Mouse (Mus musculus) cerebellum, adult 18-20 months (tissue): Measurements from ENCODE around the gene G0s2.

ENCODE experiments used
- DNase-seq, 2 experiments: peaks; one replicate each; pipeline ENCODE4 v3.0.0; 2021

The G0s2 gene

DNA sequence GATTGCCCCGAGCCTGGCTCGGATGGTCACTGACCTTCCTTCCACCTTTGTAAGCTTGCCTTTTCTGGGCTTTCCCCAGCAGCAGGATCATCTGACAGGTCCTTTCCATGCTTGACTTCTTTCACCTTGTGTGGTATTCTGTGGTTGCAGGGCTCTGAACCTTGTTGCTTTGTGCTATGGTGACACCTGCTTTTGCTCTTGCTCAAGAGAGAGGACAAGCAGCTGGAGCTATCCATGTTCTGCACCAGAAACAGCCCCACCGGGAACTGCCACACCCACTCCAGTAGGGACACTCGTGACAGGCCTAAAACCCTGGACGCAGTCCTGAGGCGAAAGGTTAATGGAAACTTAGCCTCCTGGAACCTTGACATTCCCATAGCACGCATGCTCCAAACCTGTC, 21.6 kb downstream of the G0s2 start:
- no peak for DNase-seq

GRCm38 (mm10) chr1:193250026-193250425, 23.0 kb downstream of the G0s2 start:
- DNase-seq = no peak

DNA sequence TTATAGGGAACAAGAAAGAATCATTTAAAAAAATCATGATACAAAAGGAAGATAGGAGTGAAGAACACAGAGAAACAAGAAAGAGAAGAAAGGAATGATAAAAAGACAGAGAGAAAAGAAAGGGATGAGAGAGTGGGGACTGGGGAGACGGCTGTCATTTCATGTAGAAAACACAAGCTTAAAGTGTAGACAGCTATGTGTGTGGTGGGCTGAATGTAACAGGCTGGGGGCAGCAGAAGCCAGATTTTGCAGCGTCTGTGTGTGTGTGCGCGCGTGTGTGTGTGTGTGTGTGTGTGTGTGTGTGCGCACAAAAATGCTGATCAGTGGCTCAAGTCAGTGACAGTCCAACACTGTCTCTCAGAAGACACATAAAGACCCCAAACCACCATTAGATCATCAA, 28.8 kb downstream of the G0s2 start:
- DNase-seq = no peak

- DNase-seq = no peak
These were observed 29.3 kb downstream of the G0s2 start for GRCm38 (mm10) chr1:193243571-193244193.

GRCm38 (mm10) chr1:193242863-193243262, 30.2 kb downstream of the G0s2 start:
- no peak for DNase-seq

DNA sequence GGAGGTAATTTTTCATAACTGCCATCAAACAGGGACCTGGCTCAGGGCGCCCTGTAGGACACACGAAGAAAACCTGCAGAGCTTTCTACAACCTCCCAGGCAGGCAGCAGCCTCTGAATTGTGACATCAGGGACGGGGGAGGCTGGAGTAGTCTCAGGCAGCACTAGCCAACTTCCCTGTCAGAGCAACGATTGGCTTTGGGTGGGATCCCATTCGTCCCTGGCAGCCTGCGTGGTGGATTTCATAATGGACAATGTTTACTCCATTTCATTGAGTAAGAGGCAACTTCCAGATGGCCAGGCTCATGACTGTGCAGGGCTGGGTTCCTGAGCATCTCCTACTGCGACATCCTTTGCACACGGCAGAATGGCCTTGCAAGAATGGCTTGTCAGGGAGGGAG, 30.8 kb downstream of the G0s2 start:
- DNase-seq = peak; percentile 90 to 93

GRCm38 (mm10) chr1:193241436-193241835, 31.6 kb downstream of the G0s2 start:
- no peak for DNase-seq

- DNase-seq = no peak
These were observed 34.6 kb downstream of the G0s2 start for GRCm38 (mm10) chr1:193238426-193238825.

DNA sequence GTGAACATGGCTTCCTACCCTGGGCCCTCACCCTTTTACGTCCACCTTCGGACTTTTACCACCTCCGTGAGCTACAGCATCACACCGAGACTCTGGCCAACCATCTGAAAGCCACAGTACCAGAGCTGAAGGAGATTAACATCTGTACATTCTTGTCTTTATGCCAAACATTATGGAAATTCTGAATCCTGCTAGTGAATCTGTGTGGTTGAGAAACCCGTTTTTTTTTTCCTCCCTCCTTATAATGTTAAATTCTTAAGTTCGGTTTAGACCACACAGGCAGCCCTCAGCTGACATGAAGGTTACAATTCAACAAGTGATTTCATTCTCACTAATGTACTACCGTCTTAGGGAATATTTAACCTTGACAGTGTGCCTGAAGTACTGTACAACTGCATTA, 38.1 kb downstream of the G0s2 start:
- no peak for DNase-seq

GRCm38 (mm10) chr1:193234130-193234645, 38.8 kb downstream of the G0s2 start:
- no peak for DNase-seq

DNA sequence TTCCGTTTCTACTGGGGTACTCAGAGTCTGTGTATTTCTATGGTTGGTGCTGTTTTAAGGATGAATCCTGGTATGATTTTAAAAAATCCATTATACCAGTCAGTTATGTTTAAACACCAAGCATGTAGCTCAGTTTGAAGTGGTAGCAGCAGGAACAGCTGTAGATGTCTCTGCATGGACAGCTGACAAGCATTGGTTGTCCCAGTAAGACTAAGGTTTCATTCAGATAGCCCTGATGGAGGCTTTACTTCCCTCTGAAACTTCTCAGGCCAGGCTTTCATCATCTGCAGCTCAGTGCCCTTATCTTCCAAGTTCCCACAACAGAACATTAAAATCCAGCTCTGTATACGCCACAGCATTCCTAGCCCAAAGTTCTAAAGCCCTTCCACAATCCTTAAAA, 40.3 kb downstream of the G0s2 start:
- DNase-seq = no peak

DNA sequence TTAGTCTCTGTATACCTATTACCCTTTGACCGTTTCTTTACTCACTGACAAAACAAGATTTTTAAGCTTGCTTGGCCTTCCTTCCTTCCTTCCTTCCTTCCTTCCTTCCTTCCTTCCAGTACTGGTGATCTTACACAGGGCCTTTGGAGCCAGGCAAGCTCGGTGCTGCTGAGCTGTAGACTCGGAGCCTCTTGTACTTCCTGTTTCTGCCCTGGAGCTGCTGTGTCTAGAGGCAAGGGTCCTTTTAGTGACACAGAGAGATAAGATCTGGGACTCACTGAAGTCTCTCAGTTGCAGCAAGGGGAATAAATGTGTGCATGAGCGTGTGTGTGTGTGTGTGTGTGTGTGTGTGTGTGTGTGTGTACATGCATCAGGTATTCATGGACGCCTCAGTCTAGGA, 42.1 kb downstream of the G0s2 start:
- DNase-seq = no peak

DNA sequence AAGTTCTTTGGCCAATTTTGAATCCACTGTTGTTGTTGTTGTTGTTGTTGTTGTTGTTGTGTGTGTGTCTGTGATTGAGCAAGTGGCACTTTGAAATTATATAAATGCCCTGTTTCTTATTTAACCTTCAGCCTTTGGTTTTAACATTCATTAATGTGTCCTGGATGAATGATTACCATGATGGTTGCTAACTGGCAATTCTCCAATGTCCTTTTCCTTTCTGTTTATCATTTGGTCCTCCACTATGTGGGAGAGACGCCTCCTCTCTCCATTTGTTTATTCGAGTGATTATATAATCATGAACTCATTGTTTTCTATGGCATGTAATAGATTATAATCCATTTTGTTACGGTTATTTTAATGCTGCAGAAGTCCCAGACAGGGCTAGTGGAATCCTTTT, 42.5 kb downstream of the G0s2 start:
- DNase-seq = no peak

- no peak for DNase-seq
These were observed 43.4 kb downstream of the G0s2 start for GRCm38 (mm10) chr1:193229570-193229969.

DNA sequence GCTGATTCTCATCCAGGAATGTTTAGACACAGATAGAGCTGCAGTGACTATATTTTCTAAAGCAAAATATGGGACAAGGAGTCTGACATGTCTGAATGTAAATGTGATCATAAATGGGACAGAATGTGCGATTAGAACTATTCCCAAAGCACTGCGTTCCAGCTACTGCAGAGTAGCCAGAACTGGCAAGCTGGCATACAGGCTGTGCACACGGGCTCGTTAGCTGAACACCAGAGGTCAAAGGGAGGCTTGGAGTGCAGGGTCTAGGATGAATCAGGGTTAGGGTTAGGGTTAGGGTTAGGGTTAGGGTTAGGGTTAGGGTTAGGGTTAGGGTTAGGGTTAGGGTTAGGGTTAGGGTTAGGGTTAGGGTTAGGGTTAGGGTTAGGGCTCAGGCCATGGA, 45.5 kb downstream of the G0s2 start:
- no peak for DNase-seq

DNA sequence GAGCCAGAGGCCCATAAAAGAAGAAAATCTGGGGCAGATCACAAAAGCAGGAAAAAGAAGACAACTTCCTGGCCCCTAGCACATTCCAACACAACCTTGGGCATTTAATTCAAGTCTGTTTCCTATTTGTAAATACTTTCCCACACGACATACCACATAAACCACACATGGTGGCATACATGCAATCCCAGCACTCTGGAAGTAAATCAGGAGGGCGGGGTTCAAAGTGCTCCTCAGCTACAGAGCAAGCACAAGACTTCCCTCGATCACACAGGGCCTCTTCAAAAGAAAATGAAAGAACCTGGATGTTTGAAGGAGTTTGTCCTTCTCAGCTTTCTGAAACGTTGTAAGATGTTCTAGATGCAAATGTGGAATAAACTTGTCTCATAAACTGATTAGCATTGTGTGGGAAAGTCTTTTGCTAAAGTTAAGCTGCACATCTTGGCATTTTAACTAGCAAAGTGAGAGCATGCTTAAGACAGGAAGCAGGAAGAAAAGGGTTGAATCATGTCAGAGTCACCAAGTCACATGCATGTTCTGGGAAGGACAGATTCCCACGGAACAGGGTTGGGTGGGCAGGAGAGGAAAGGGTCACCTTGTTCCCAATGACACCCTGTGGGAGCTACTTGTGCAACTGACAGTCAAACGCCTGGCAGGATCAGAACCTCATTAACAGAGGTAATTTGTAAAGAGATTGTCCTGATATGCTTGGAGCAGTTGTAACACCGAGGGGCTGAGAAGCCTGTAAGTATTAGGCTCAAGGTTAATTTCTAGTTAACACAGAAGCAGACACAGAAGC, 46.1 kb downstream of the G0s2 start:
- no peak for DNase-seq

DNA sequence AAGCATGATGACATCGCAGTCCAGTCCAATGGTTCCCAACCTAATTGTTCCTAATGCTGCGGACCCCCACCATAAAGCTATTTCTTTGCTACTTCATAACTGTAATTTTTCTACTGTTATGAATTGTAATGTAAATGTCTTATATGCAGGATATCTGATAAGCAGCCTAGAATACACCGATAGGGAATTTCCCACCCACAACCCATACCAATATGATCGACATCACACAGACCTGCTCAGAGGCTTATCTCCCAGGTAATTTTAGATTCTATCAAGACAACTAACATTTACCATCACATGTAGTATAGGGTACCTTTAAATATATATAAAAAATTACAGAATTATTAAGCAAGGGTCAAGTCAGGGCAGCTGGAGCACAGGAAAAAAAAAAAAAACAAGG, 46.9 kb downstream of the G0s2 start:
- no peak for DNase-seq

GRCm38 (mm10) chr1:193225531-193225930, 47.5 kb downstream of the G0s2 start:
- no peak for DNase-seq
